Mouse (Mus musculus) kidney, postnatal 0 days (tissue): ENCODE measurements around the gene Ttc7b. TPM values are rescaled to one million over a fixed set of nuclear protein-coding genes. Genes with fewer than 3 reads are reported as not detected.
A peak's percentile ranks its signal among the peaks of the same experiment; 100 is the strongest.

Source experiments
- ATAC-seq: fragments of 200-750 bp; cut with Nextera tagmentation; replicated peaks from 2 replicates; pipeline ENCODE4 v1.8.0; 2017; ENCODE audit warnings: low read depth, moderate number of reproducible peaks, moderate TSS enrichment, moderate library complexity; ENCODE audit not compliant: low FRiP score
- DNase-seq: peaks from one replicate; pipeline ENCODE4 v3.0.0-alpha.2; 2016; ENCODE audit warnings: low spot score
- H3K27ac ChIP-seq: fragments of 300-500 bp; sonication (generic); 2 replicates; pipeline ENCODE4 v1.5.1; 2014; ENCODE audit warnings: mild to moderate bottlenecking
- H3K27me3 ChIP-seq: fragments of 300-500 bp; sonication (generic); 2 replicates; pipeline ENCODE4 v1.6.1; 2014; ENCODE audit warnings: low read length, mixed read lengths; ENCODE audit not compliant: insufficient read depth
- H3K36me3 ChIP-seq: fragments of 300-500 bp; sonication (generic); 2 replicates; pipeline ENCODE4 v1.6.1; 2014; ENCODE audit warnings: low read length, mixed read lengths; ENCODE audit not compliant: insufficient read depth
- H3K4me1 ChIP-seq: fragments of 300-500 bp; sonication (generic); replicated peaks from 2 replicates; pipeline ENCODE4 v1.6.1; 2014; ENCODE audit warnings: antibody characterized with exemption, low read length, mixed read lengths; ENCODE audit not compliant: insufficient read depth
- H3K4me2 ChIP-seq: fragments of 300-500 bp; sonication (generic); 2 replicates; pipeline ENCODE4 v1.6.1; 2014; ENCODE audit warnings: mild to moderate bottlenecking, low read length, moderate library complexity, mixed read lengths
- H3K4me3 ChIP-seq: fragments of 300-500 bp; sonication (generic); replicated peaks from 2 replicates; pipeline ENCODE4 v1.5.1; 2014; ENCODE audit warnings: low read depth, low read length
- H3K9ac ChIP-seq: fragments of 300-500 bp; sonication (generic); 2 replicates; pipeline ENCODE4 v1.6.1; 2014; ENCODE audit warnings: low read depth, low read length
- H3K9me3 ChIP-seq: fragments of 300-500 bp; sonication (generic); replicated peaks from 2 replicates; pipeline ENCODE4 v1.6.1; 2016; ENCODE audit warnings: low read length, inconsistent platforms, mixed read lengths
- CTCF ChIP-seq: IDR thresholded peaks from 2 replicates; pipeline ENCODE4 v1.5.1; 2016; ENCODE audit warnings: antibody characterized with exemption, low read depth, mild to moderate bottlenecking, moderate library complexity
- WGBS: fragments of 180-500 bp; shearing (Covaris S2); extraction: QIAGEN DNeasy Blood & Tissue Kit; methylation state at CpG from one replicate; pipeline ENCODE4 v1.1.7; 2014; 5-methylcytosine and 5-hydroxymethylcytosine counted together
- polyA plus RNA-seq: library from polyadenylated mRNA; unstranded; fragments of >200 nt; fragmentation: Nextera tagmentation; extraction: Ambion mirVana; gene quantifications from 2 replicates; pipeline ENCODE4 v1.2.1, GENCODE M21; 2015

The Ttc7b gene
- polyA plus RNA-seq, 1 experiment from 2014 or later: 6.1 TPM

GRCm38 (mm10) chr12:100290711-100291685 lies 229.6 kb downstream of the Ttc7b start:
- no peak overlapping the region for H3K4me2 ChIP-seq
- H3K27ac ChIP-seq: no peak overlapping the region
- H3K36me3 ChIP-seq: no peaks in the 10 kb centered on the region
- peak; percentile 35 for ATAC-seq
- no peaks in the 10 kb centered on the region for H3K9me3 ChIP-seq
- 47% methylated on average over 18 of the region's 18 CpGs for WGBS
- no peaks in the 10 kb centered on the region for H3K27me3 ChIP-seq
- H3K4me3 ChIP-seq: no peak overlapping the region
- TF ChIP-seq CTCF: no peak
- H3K9ac ChIP-seq: no peak overlapping the region
- H3K4me1 ChIP-seq: peaks cover 8% of the 10 kb centered on the region; the same call in 1 of the 2 replicates
- peak; percentile 68 for DNase-seq

- Histone ChIP-seq H3K27ac (peak overlapping the region; percentile 42; the same call in 1 of the 2 replicates), H3K4me3 (no peak overlapping the region), H3K36me3 (no peaks in the 10 kb centered on the region), H3K4me2 (no peak overlapping the region), H3K4me1 (peaks cover 8% of the 10 kb centered on the region; the same call in 1 of the 2 replicates), H3K9me3 (no peaks in the 10 kb centered on the region), H3K9ac (no peak overlapping the region), H3K27me3 (no peaks in the 10 kb centered on the region)
- 42% methylated on average over 11 of the region's 11 CpGs for WGBS
- ATAC-seq: peak; percentile 6; the same call in 1 of the 2 replicates
- no peak for TF ChIP-seq CTCF
- DNase-seq: no peak
Observed at GRCm38 (mm10) chr12:100290178-100290531, 230.5 kb downstream of the Ttc7b start.

- DNase-seq (peak; percentile 87), ATAC-seq (peak; percentile 67)
- no peak overlapping the region for H3K4me3 ChIP-seq
- H3K27ac ChIP-seq: peak overlapping the region; percentile 42; the same call in 1 of the 2 replicates
- H3K4me2 ChIP-seq: no peak overlapping the region
- no peak for TF ChIP-seq CTCF
- WGBS: 16% methylated on average over 8 of the region's 8 CpGs
- H3K27me3 ChIP-seq: no peaks in the 10 kb centered on the region
- H3K9ac ChIP-seq: no peak overlapping the region
- no peaks in the 10 kb centered on the region for H3K36me3 ChIP-seq
- H3K9me3 ChIP-seq: no peaks in the 10 kb centered on the region
- peaks cover 8% of the 10 kb centered on the region; the same call in 1 of the 2 replicates for H3K4me1 ChIP-seq
Observed at GRCm38 (mm10) chr12:100289267-100290177, 231.1 kb downstream of the Ttc7b start.

- Histone ChIP-seq H3K4me3 (no peak overlapping the region), H3K4me2 (no peak overlapping the region), H3K9me3 (no peaks in the 10 kb centered on the region), H3K36me3 (no peaks in the 10 kb centered on the region), H3K9ac (no peak overlapping the region), H3K27me3 (no peaks in the 10 kb centered on the region), H3K4me1 (peaks cover 8% of the 10 kb centered on the region; the same call in 1 of the 2 replicates), H3K27ac (no peak overlapping the region)
- ATAC-seq: no peak
- DNase-seq: no peak
- TF ChIP-seq CTCF: no peak
- 66% methylated on average over 5 of the region's 5 CpGs for WGBS
Observed at GRCm38 (mm10) chr12:100288018-100288417, 232.6 kb downstream of the Ttc7b start.

- Histone ChIP-seq H3K4me2 (no peak overlapping the region), H3K4me3 (no peak overlapping the region), H3K4me1 (peaks cover 8% of the 10 kb centered on the region; the same call in 1 of the 2 replicates), H3K27ac (no peak overlapping the region), H3K27me3 (no peaks in the 10 kb centered on the region), H3K36me3 (no peaks in the 10 kb centered on the region), H3K9me3 (no peaks in the 10 kb centered on the region), H3K9ac (no peak overlapping the region)
- ATAC-seq (no peak), DNase-seq (no peak)
- TF ChIP-seq CTCF: no peak
- 88% methylated on average over 2 of the region's 2 CpGs for WGBS
Observed at GRCm38 (mm10) chr12:100287565-100287964, 233.1 kb downstream of the Ttc7b start.

- DNase-seq: no peak
- Histone ChIP-seq H3K9ac (no peak overlapping the region), H3K36me3 (no peaks in the 10 kb centered on the region), H3K27me3 (no peaks in the 10 kb centered on the region), H3K4me2 (no peak overlapping the region), H3K27ac (no peak overlapping the region), H3K4me1 (0 out of 2 replicates have a peak, but pooled peaks cover 4% of the 10 kb centered on the region), H3K9me3 (no peaks in the 10 kb centered on the region), H3K4me3 (no peak overlapping the region)
- 67% methylated on average over 1 of the region's 1 CpGs for WGBS
- TF ChIP-seq CTCF: no peak
- ATAC-seq: no peak
Observed at GRCm38 (mm10) chr12:100283283-100283682, 237.3 kb downstream of the Ttc7b start.
